Mouse (Mus musculus) lung, postnatal 0 days (tissue): Measurements from ENCODE around the gene Osbpl9. TPM values are rescaled to one million over a fixed set of nuclear protein-coding genes. Genes with fewer than 3 reads are reported as not detected.

Source experiments
- ATAC-seq: fragments of 200-750 bp; cut with Nextera tagmentation; 2 replicates; pipeline ENCODE4 v1.8.0; 2017; ENCODE audit warnings: moderate library complexity
- DNase-seq: peaks from one replicate; pipeline ENCODE4 v3.0.0-alpha.2; 2016; ENCODE audit warnings: low spot score
- H3K27ac ChIP-seq: fragments of 300-500 bp; sonication (generic); 2 replicates; pipeline ENCODE4 v1.5.1; 2014; ENCODE audit warnings: antibody characterized with exemption, mild to moderate bottlenecking, low read length, mixed read lengths
- H3K27me3 ChIP-seq: fragments of 300-500 bp; sonication (generic); replicated peaks from 2 replicates; pipeline ENCODE4 v1.6.1; 2014; ENCODE audit warnings: low read length, mixed read lengths; ENCODE audit not compliant: insufficient read depth
- H3K36me3 ChIP-seq: fragments of 300-500 bp; sonication (generic); 2 replicates; pipeline ENCODE4 v1.6.1; 2014; ENCODE audit warnings: low read length, mixed read lengths; ENCODE audit not compliant: insufficient read depth
- H3K4me1 ChIP-seq: fragments of 300-500 bp; sonication (generic); 2 replicates; pipeline ENCODE4 v1.6.1; 2014; ENCODE audit warnings: antibody characterized with exemption, low read depth, low read length, mixed read lengths; ENCODE audit not compliant: insufficient read depth
- H3K4me2 ChIP-seq: fragments of 300-500 bp; sonication (generic); replicated peaks from 2 replicates; pipeline ENCODE4 v1.6.1; 2014; ENCODE audit warnings: low read depth, mild to moderate bottlenecking, low read length, moderate library complexity, mixed read lengths
- H3K4me3 ChIP-seq: fragments of 300-500 bp; sonication (generic); 2 replicates; pipeline ENCODE4 v1.5.1; 2014; ENCODE audit warnings: low read depth, low read length
- H3K9ac ChIP-seq: fragments of 300-500 bp; sonication (generic); replicated peaks from 2 replicates; pipeline ENCODE4 v1.6.1; 2014; ENCODE audit warnings: low read depth, mild to moderate bottlenecking
- H3K9me3 ChIP-seq: fragments of 300-500 bp; sonication (generic); 2 replicates; pipeline ENCODE4 v1.6.1; 2016; ENCODE audit warnings: low read length, mixed read lengths
- CTCF ChIP-seq: IDR thresholded peaks from 2 replicates; pipeline ENCODE4 v1.5.1; 2016; ENCODE audit warnings: antibody characterized with exemption, mild to moderate bottlenecking
- EP300 ChIP-seq: IDR thresholded peaks from 2 replicates; pipeline ENCODE4 v1.6.1; 2016; ENCODE audit warnings: antibody characterized with exemption, mild to moderate bottlenecking, control low read depth
- WGBS: fragments of 180-500 bp; shearing (Covaris S2); extraction: QIAGEN DNeasy Blood & Tissue Kit; methylation state at CpG from one replicate; pipeline ENCODE4 v1.1.7; 2014; 5-methylcytosine and 5-hydroxymethylcytosine counted together
- polyA plus RNA-seq: library from polyadenylated mRNA; unstranded; fragments of >200 nt; fragmentation: Nextera tagmentation; extraction: Ambion mirVana; gene quantifications from 2 replicates; pipeline ENCODE4 v1.2.1, GENCODE M21; 2015

Osbpl9 gene
- polyA plus RNA-seq, 1 experiment from 2014 or later: 98.5 TPM

DNA sequence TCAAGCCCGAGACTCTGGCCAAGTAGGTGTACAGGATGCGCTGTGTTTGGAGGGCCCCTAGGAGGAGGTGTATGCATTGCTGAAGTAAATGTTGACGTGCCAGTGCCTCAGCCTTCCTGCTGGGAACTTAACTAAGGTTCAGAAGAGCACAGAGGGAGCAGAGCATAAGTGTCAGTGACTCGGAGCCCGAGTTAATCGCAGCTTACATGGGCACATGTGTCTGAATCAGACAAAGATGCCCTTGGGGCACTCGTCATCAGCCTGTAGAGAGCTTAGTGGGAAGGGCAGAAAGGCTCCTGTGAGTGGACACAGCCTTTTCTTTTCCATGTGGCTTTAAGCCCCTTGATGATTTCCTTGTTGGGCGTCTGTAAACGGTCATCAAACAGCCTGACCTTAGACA is 148.1 kb downstream of the Osbpl9 start:
- no peak overlapping the region for H3K4me2 ChIP-seq
- H3K9ac ChIP-seq: no peak overlapping the region
- DNase-seq (no peak), ATAC-seq (no peak)
- TF ChIP-seq CTCF: no peak
- no peak for TF ChIP-seq EP300
- H3K9me3 ChIP-seq: no peaks in the 10 kb centered on the region
- H3K4me3 ChIP-seq: no peak overlapping the region
- no peaks in the 10 kb centered on the region; the same call in 1 of the 2 replicates for H3K4me1 ChIP-seq
- peaks cover 17% of the 10 kb centered on the region; the same call in 1 of the 2 replicates for H3K36me3 ChIP-seq
- WGBS: 84% methylated on average over 9 of the region's 9 CpGs
- H3K27ac ChIP-seq: no peak overlapping the region
- H3K27me3 ChIP-seq: no peaks in the 10 kb centered on the region

GRCm38 (mm10) chr4:109052282-109052681 is 149.8 kb downstream of the Osbpl9 start:
- Histone ChIP-seq H3K27ac (no peak overlapping the region), H3K4me2 (no peak overlapping the region), H3K9ac (no peak overlapping the region), H3K4me1 (no peaks in the 10 kb centered on the region; the same call in 1 of the 2 replicates), H3K36me3 (peaks cover 20% of the 10 kb centered on the region; the same call in 1 of the 2 replicates), H3K27me3 (no peaks in the 10 kb centered on the region), H3K9me3 (no peaks in the 10 kb centered on the region), H3K4me3 (no peak overlapping the region)
- DNase-seq (peak; percentile 65), ATAC-seq (peak; percentile 68)
- WGBS: 22% methylated on average over 1 of the region's 1 CpGs
- TF ChIP-seq EP300: no peak
- TF ChIP-seq CTCF: no peak

GRCm38 (mm10) chr4:109048258-109048657 is 153.8 kb downstream of the Osbpl9 start:
- H3K4me2 ChIP-seq: no peak overlapping the region
- H3K27me3 ChIP-seq: no peaks in the 10 kb centered on the region
- H3K27ac ChIP-seq: no peak overlapping the region
- H3K9ac ChIP-seq: no peak overlapping the region
- 53% methylated on average over 4 of the region's 4 CpGs for WGBS
- H3K36me3 ChIP-seq: peaks cover 11% of the 10 kb centered on the region
- H3K4me3 ChIP-seq: no peak overlapping the region
- no peak for TF ChIP-seq EP300
- TF ChIP-seq CTCF: no peak
- no peaks in the 10 kb centered on the region; the same call in 1 of the 2 replicates for H3K4me1 ChIP-seq
- ATAC-seq: no peak
- no peaks in the 10 kb centered on the region for H3K9me3 ChIP-seq
- DNase-seq: no peak

DNA sequence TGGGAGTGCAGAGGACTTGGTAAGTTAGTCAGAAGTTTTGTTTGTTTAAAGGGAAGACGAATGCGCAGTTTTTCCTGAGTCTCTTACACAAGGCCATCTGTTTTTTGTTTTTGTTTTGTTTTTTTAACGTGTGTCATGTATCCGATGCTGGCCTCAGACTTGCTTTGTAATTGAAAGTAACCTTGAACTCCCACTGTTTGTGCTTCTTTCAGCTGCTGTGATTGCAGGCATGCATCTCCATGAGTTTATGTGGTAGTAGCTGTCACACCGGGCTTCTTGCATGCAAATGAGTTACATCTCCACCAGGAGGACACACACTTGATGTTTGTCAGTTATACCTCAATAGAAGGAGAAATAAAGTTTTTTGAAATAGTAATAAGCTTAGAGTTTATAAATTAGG is 158.3 kb downstream of the Osbpl9 start:
- Histone ChIP-seq H3K27ac (no peak overlapping the region), H3K4me1 (no peaks in the 10 kb centered on the region), H3K27me3 (no peaks in the 10 kb centered on the region), H3K4me2 (no peak overlapping the region), H3K9me3 (no peaks in the 10 kb centered on the region), H3K36me3 (peaks cover 24% of the 10 kb centered on the region), H3K4me3 (no peak overlapping the region), H3K9ac (no peak overlapping the region)
- 71% methylated on average over 5 of the region's 5 CpGs for WGBS
- DNase-seq: no peak
- no peak for TF ChIP-seq EP300
- no peak for ATAC-seq

- Histone ChIP-seq H3K27me3 (no peaks in the 10 kb centered on the region), H3K4me2 (no peak overlapping the region), H3K4me3 (no peak overlapping the region), H3K36me3 (peaks cover 26% of the 10 kb centered on the region), H3K9me3 (no peaks in the 10 kb centered on the region), H3K4me1 (no peaks in the 10 kb centered on the region), H3K27ac (no peak overlapping the region), H3K9ac (no peak overlapping the region)
- no peak for TF ChIP-seq CTCF
- no peak for TF ChIP-seq EP300
- 75% methylated on average over 5 of the region's 5 CpGs for WGBS
- DNase-seq: no peak
- ATAC-seq: no peak
These were observed 158.8 kb downstream of the Osbpl9 start for GRCm38 (mm10) chr4:109043294-109043693.

DNA sequence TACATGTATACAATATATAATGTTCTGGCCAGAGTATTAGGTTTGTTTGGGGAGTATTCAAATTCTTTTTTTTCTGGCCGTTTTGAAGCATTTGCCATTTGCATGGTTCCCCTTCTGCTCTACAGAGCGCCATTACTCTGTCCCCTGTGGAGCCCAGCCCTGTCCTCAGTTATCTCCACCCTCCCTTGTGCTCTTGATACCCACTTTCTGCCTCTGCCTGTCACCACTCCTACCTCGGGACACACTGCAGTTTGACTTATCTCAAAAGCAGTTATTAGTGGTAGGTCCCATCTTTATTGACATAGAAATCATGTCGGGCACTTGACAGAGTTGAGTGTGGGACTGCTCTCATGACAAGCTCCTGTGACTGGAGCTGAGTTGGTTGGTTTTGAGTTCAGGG is 159.3 kb downstream of the Osbpl9 start:
- Histone ChIP-seq H3K27me3 (no peaks in the 10 kb centered on the region), H3K27ac (no peak overlapping the region), H3K9me3 (no peaks in the 10 kb centered on the region), H3K4me3 (no peak overlapping the region), H3K4me1 (no peaks in the 10 kb centered on the region), H3K9ac (no peak overlapping the region), H3K4me2 (no peak overlapping the region), H3K36me3 (peaks cover 25% of the 10 kb centered on the region)
- TF ChIP-seq CTCF (no peak), EP300 (no peak)
- 75% methylated on average over 4 of the region's 4 CpGs for WGBS
- ATAC-seq: no peak
- no peak for DNase-seq

DNA sequence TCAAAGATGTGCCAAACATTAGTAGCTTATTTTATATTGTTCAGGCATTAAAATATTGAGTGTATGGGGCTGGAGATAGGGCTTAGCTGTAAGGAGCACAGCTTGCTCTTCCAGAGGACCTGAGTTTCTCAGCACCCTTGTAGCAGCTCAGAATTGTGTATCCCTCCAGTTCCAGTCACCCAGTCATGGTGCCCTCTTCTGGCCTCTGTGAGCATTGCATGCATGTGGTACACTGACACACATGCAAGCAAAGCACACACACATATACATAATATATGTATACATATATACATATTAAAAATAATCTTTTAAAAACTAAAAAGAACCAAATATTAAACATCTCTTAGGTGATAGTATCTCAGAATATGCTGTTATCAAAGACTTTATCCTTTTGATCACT is 165.7 kb downstream of the Osbpl9 start:
- H3K9me3 ChIP-seq: no peaks in the 10 kb centered on the region
- H3K27ac ChIP-seq: no peak overlapping the region
- H3K4me1 ChIP-seq: no peaks in the 10 kb centered on the region
- H3K36me3 ChIP-seq: peaks cover 37% of the 10 kb centered on the region
- TF ChIP-seq EP300: no peak
- peak; percentile 80 for TF ChIP-seq CTCF
- no peak overlapping the region for H3K9ac ChIP-seq
- no peak overlapping the region for H3K4me2 ChIP-seq
- DNase-seq: peak; percentile 53
- no peaks in the 10 kb centered on the region for H3K27me3 ChIP-seq
- no peak overlapping the region for H3K4me3 ChIP-seq
- no peak for ATAC-seq
